Mouse (Mus musculus) small intestine, adult 2 months (tissue): ENCODE results near the gene Rps6kl1. TPM values are rescaled to one million over a fixed set of nuclear protein-coding genes. Genes with fewer than 3 reads are reported as not detected.

Source experiments
- H3K27ac ChIP-seq: fragments of 200-500 bp; 2 replicates; pipeline ENCODE4 v1.5.1; 2012; ENCODE audit warnings: low read depth, low read length, control low read depth, inconsistent platforms; ENCODE audit not compliant: insufficient read depth
- H3K27me3 ChIP-seq: fragments of 200-500 bp; 2 replicates; pipeline ENCODE4 v1.6.1; 2012; ENCODE audit warnings: mild to moderate bottlenecking, moderate library complexity, low read length, inconsistent platforms; ENCODE audit not compliant: control insufficient read depth, insufficient read depth
- H3K36me3 ChIP-seq: fragments of 200-500 bp; 2 replicates; pipeline ENCODE4 v1.6.1; 2012; ENCODE audit warnings: mild to moderate bottlenecking, low read length, control low read depth, inconsistent platforms; ENCODE audit not compliant: control insufficient read depth, insufficient read depth
- H3K4me1 ChIP-seq: fragments of 200-500 bp; 2 replicates; pipeline ENCODE4 v1.6.1; 2012; ENCODE audit warnings: low read length, inconsistent platforms, mixed read lengths; ENCODE audit not compliant: control insufficient read depth, insufficient read depth, insufficient read length
- H3K4me3 ChIP-seq: fragments of 200-500 bp; 2 replicates; pipeline ENCODE4 v1.5.1; 2012; ENCODE audit warnings: low read depth, mild to moderate bottlenecking, control low read depth, inconsistent platforms, low read length, moderate library complexity
- CTCF ChIP-seq: fragments of 200-500 bp; IDR thresholded peaks from 2 replicates; pipeline ENCODE4 v1.5.1; 2012; ENCODE audit warnings: low read depth, mild to moderate bottlenecking, control low read depth, inconsistent platforms, low read length, moderate library complexity, mixed read lengths; ENCODE audit not compliant: insufficient replicate concordance, insufficient read length; ENCODE audit errors: extremely low read depth
- POLR2A ChIP-seq: fragments of 200-500 bp; IDR thresholded peaks from 2 replicates; pipeline ENCODE4 v1.6.1; 2012; ENCODE audit warnings: low read depth, mild to moderate bottlenecking, control low read depth, inconsistent platforms, low read length, moderate library complexity
- WGBS: fragments of 180-500 bp; shearing (Covaris S2); methylation state at CpG from one replicate; pipeline ENCODE4 v1.1.7; 2018; 5-methylcytosine and 5-hydroxymethylcytosine counted together
- polyA plus RNA-seq: library from polyadenylated mRNA; depleted of rRNA; stranded (reverse); fragments of >200 nt; gene quantifications from 2 replicates; pipeline ENCODE4 v1.2.3, GENCODE M21; 2012

Gene Rps6kl1
- polyA plus RNA-seq, 1 experiment, result 0.68 TPM

- TF ChIP-seq CTCF (no peak), POLR2A (no peak)
- no peaks in the 10 kb centered on the region for H3K27me3 ChIP-seq
- WGBS, result 54% methylated on average over 11 of the region's 11 CpGs
- peaks cover 6% of the 10 kb centered on the region; the same call in 1 of the 2 replicates for H3K4me1 ChIP-seq
- no peak overlapping the region for H3K27ac ChIP-seq
- H3K36me3 ChIP-seq, result no peaks in the 10 kb centered on the region
- H3K4me3 ChIP-seq, result peak overlapping the region; percentile 56
Observed at GRCm38 (mm10) chr12:85175926-85176845, 25.1 kb upstream of the Rps6kl1 start.

GRCm38 (mm10) chr12:85175087-85175675 is 24.1 kb upstream of the Rps6kl1 start:
- H3K36me3 ChIP-seq, result no peaks in the 10 kb centered on the region
- no peak for TF ChIP-seq CTCF
- TF ChIP-seq POLR2A, result no peak
- WGBS, result 55% methylated on average over 16 of the region's 16 CpGs
- H3K4me1 ChIP-seq, result peaks cover 6% of the 10 kb centered on the region; the same call in 1 of the 2 replicates
- H3K27ac ChIP-seq, result no peak overlapping the region
- peak overlapping the region; percentile 56 for H3K4me3 ChIP-seq
- H3K27me3 ChIP-seq, result no peaks in the 10 kb centered on the region

GRCm38 (mm10) chr12:85174016-85174415 is 23.0 kb upstream of the Rps6kl1 start:
- Histone ChIP-seq H3K27ac (no peak overlapping the region), H3K4me1 (peaks cover 9% of the 10 kb centered on the region; the same call in 1 of the 2 replicates), H3K27me3 (no peaks in the 10 kb centered on the region), H3K4me3 (no peak overlapping the region), H3K36me3 (no peaks in the 10 kb centered on the region)
- WGBS, result 80% methylated on average over 7 of the region's 7 CpGs
- TF ChIP-seq POLR2A, result no peak
- no peak for TF ChIP-seq CTCF

GRCm38 (mm10) chr12:85170948-85171307 is 19.9 kb upstream of the Rps6kl1 start:
- H3K36me3 ChIP-seq, result no peaks in the 10 kb centered on the region
- no peak overlapping the region for H3K4me3 ChIP-seq
- H3K4me1 ChIP-seq, result 0 out of 2 replicates have a peak, but pooled peaks cover 3% of the 10 kb centered on the region
- no peaks in the 10 kb centered on the region for H3K27me3 ChIP-seq
- TF ChIP-seq CTCF (no peak), POLR2A (no peak)
- H3K27ac ChIP-seq, result no peak overlapping the region
- WGBS, result 79% methylated on average over 3 of the region's 3 CpGs

- WGBS, result 84% methylated on average over 11 of the region's 11 CpGs
- Histone ChIP-seq H3K4me1 (0 out of 2 replicates have a peak, but pooled peaks cover 3% of the 10 kb centered on the region), H3K27me3 (no peaks in the 10 kb centered on the region), H3K27ac (no peak overlapping the region), H3K36me3 (no peaks in the 10 kb centered on the region), H3K4me3 (no peak overlapping the region)
- TF ChIP-seq CTCF, result no peak
- no peak for TF ChIP-seq POLR2A
Observed at GRCm38 (mm10) chr12:85170284-85170947, 19.4 kb upstream of the Rps6kl1 start.

- 69% methylated on average over 3 of the region's 3 CpGs for WGBS
- Histone ChIP-seq H3K4me1 (0 out of 2 replicates have a peak, but pooled peaks cover 3% of the 10 kb centered on the region), H3K36me3 (no peaks in the 10 kb centered on the region), H3K4me3 (no peak overlapping the region), H3K27ac (no peak overlapping the region), H3K27me3 (no peaks in the 10 kb centered on the region)
- TF ChIP-seq POLR2A, result no peak
- no peak for TF ChIP-seq CTCF
Observed at GRCm38 (mm10) chr12:85169877-85170276, 18.8 kb upstream of the Rps6kl1 start.
